Mouse (Mus musculus) inflammation-experienced regulatory T-cells, adult 6 months (primary cell): ENCODE measurements around the gene Ppp1r9a. TPM values are rescaled to one million over a fixed set of nuclear protein-coding genes. Genes with fewer than 3 reads are reported as not detected.

Source experiments
- ATAC-seq: one replicate; pipeline ENCODE4 v1.8.0; 2017
- polyA plus RNA-seq, 3 experiments: library from polyadenylated mRNA; unstranded; fragments of 100-300 nt; shearing (Covaris generic); gene quantifications; one replicate each; pipeline ENCODE4 v1.2.1; 2017

Gene Ppp1r9a
- polyA plus RNA-seq, 3 experiments from 2014 or later: not detected

- ATAC-seq: no peak
These were observed 59.5 kb downstream of the Ppp1r9a start for GRCm38 (mm10) chr6:4962197-4962596.

- no peak for ATAC-seq
These were observed 60.3 kb downstream of the Ppp1r9a start for GRCm38 (mm10) chr6:4963049-4963448.

- ATAC-seq: no peak
These were observed 64.5 kb downstream of the Ppp1r9a start for GRCm38 (mm10) chr6:4967236-4967635.

- ATAC-seq: no peak
These were observed 68.5 kb downstream of the Ppp1r9a start for GRCm38 (mm10) chr6:4971229-4971628.

- ATAC-seq: no peak
These were observed 70.1 kb downstream of the Ppp1r9a start for GRCm38 (mm10) chr6:4972808-4973207.

- ATAC-seq: no peak
These were observed 70.6 kb downstream of the Ppp1r9a start for GRCm38 (mm10) chr6:4973337-4973736.

- ATAC-seq: no peak
These were observed 74.8 kb downstream of the Ppp1r9a start for GRCm38 (mm10) chr6:4977515-4977914.

GRCm38 (mm10) chr6:4978249-4978648 lies 75.5 kb downstream of the Ppp1r9a start:
- no peak for ATAC-seq

GRCm38 (mm10) chr6:4978897-4979296 lies 76.2 kb downstream of the Ppp1r9a start:
- ATAC-seq: no peak

GRCm38 (mm10) chr6:4980113-4980512 lies 77.4 kb downstream of the Ppp1r9a start:
- no peak for ATAC-seq

- no peak for ATAC-seq
These were observed 80.0 kb downstream of the Ppp1r9a start for GRCm38 (mm10) chr6:4982686-4983162.

- ATAC-seq: no peak
These were observed 83.0 kb downstream of the Ppp1r9a start for GRCm38 (mm10) chr6:4985668-4986067.

GRCm38 (mm10) chr6:4987084-4987483 lies 84.4 kb downstream of the Ppp1r9a start:
- no peak for ATAC-seq

GRCm38 (mm10) chr6:4988688-4989087 lies 86.0 kb downstream of the Ppp1r9a start:
- no peak for ATAC-seq

GRCm38 (mm10) chr6:4992308-4992707 lies 89.6 kb downstream of the Ppp1r9a start:
- ATAC-seq: no peak

GRCm38 (mm10) chr6:4993600-4994160 lies 91.0 kb downstream of the Ppp1r9a start:
- no peak for ATAC-seq

GRCm38 (mm10) chr6:4994161-4994919 lies 91.6 kb downstream of the Ppp1r9a start:
- ATAC-seq: no peak

GRCm38 (mm10) chr6:4997599-4997998 lies 94.9 kb downstream of the Ppp1r9a start:
- ATAC-seq: no peak

- ATAC-seq: no peak
These were observed 96.2 kb downstream of the Ppp1r9a start for GRCm38 (mm10) chr6:4998929-4999328.

GRCm38 (mm10) chr6:5000788-5001187 lies 98.1 kb downstream of the Ppp1r9a start:
- no peak for ATAC-seq

GRCm38 (mm10) chr6:5005491-5006275 lies 103.0 kb downstream of the Ppp1r9a start:
- no peak for ATAC-seq

GRCm38 (mm10) chr6:5006283-5006946 lies 103.7 kb downstream of the Ppp1r9a start:
- ATAC-seq: no peak

- no peak for ATAC-seq
These were observed 105.4 kb downstream of the Ppp1r9a start for GRCm38 (mm10) chr6:5008166-5008565.
